Mouse (Mus musculus) spleen, adult 2 months (tissue): ENCODE data around the gene Ntn5.

Experiments used
- CTCF ChIP-seq: fragments of 200-500 bp; IDR thresholded peaks from 2 replicates; pipeline ENCODE4 v1.5.1; 2011; ENCODE audit warnings: mild to moderate bottlenecking, inconsistent platforms; ENCODE audit not compliant: insufficient read depth, insufficient read length, insufficient replicate concordance; ENCODE audit errors: extremely low read depth
- POLR2A ChIP-seq: fragments of 200-500 bp; IDR thresholded peaks from 2 replicates; pipeline ENCODE4 v1.6.1; 2011; ENCODE audit warnings: low read depth, low read length, inconsistent platforms

DNA sequence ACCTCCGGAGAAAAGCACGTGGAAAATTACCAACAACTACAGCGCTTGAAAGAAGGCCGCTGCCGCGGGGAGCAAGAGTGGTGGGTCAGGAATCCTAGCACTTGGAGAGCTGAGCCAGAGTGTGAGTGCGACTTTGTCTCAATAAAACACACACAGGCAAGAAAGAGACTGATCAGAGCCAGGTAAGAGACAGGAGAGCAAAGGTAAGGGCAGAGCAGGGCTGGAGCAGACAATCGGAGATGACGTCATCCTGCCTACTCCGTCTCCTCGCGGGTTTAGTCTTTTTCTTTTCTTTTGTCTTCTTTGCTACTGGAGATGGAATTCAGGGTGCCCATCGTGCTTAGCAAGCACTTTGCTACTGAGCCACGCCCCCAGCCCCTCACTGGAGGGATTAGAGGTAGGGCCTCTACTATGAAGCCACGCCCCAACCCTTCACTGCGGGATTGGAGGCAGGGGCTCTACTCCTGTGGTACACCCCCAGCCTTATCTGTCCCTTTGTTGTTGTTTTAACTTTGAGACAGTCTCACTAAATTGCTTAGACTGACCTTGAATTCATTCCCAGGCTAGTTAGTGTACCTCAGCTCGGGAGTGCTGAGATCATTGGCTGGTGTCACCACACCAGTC, 29.3 kb upstream of the Ntn5 start:
- TF ChIP-seq CTCF (no peak), POLR2A (no peak)
